Mouse (Mus musculus): ENCODE measurements around the gene Arhgef17.

DNA sequence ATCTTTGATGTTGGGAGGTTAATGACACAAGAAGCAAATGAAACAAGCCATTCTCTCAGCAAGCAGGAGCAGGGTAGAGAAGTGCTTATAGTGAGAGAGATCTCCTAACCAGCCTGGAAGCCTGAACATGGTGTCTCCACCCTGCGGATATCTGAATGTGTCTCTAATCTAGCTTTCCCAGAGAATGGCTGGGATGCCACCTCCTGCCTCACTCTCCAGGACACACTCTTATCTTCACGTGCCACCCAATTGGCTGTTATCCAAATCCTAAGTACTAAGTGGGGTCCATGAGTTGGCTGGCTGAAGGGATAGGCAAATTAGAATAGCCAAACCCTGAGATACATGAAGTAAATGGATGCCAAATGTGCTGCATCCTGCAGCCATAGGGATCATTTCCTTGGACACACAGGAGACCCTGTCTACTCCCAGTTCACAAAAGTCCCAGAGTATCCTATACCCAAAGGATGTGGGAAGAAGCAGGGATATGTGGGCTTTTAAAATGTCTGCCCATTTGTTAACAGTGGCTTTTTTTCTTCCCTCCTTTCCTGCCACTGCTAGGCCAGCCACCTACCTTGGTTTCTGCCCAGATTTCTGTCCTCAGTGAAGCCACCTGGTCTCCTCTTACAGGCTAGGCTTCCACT is 87.4 kb downstream of the Arhgef17 start:
- no peak for TF ChIP-seq ZC3H11A (IDR thresholded peaks at IDR 0.05; ENCODE audit: borderline replicate concordance, low read depth, low read length)
- no peak for TF ChIP-seq ZNF384 (IDR thresholded peaks at IDR 0.05; ENCODE audit: low read depth, low read length)
